Mouse (Mus musculus) B cell, adult 2 months (primary cell): ENCODE results near the gene Riok2.

Experiments used
- DNase-seq, 2 experiments: peaks; one replicate each; pipeline ENCODE4 v3.0.0; 2022

Riok2 gene

DNA sequence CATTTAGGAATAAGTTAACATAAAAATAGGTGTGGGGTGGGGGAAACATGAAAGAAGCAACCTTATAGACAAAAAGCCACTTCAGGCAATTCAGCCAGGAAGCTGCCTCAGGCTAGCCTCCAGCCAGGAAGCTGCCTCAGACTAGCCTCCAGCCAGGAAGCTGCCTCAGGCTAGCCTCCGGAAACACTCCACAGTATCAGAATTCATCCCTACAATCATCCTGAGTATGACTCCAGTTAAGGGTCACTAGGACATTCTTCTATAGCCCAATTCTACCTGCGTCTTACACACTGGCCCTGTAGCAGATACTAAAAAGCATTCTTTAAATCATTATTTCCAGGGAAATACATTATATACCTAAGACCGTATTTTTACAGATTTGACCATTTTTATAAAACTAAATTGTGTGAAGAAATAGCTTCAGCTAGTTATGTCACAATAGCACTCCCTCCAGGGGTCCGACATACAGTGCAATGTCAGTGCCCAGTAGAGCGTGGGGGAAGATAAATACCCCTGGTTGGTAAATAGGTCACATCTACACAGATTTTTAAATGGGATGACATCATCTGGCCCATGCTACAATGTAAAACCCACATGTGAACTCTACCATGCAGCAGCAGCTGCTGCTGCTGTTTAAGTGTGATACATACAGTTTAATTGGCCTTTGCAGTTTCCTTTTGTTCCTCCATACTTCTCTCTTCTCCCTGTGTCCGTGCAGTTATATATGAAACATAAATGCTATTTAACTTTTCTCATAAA lies 34.8 kb downstream of the Riok2 start:
- DNase-seq: no peak

DNA sequence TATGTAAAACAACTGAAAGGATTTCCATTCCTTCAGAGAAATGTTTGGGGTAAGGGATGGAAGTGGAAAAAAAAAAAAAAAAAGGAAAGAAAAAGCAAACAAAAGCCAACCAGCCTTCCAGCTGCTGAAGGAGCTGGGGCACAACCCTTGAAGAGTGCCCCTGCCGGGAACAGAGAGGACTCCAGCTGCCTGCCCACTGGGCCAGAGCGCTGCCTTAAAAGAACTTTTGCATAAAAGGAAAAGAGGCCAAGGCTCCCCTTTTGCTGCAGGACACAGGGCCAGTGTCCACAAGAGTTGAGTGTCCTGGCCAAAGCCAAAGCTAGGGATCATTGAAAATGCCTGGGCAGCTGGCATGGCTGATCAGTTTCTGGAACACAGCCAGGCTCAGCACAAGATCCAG lies 35.5 kb downstream of the Riok2 start:
- DNase-seq: no peak

DNA sequence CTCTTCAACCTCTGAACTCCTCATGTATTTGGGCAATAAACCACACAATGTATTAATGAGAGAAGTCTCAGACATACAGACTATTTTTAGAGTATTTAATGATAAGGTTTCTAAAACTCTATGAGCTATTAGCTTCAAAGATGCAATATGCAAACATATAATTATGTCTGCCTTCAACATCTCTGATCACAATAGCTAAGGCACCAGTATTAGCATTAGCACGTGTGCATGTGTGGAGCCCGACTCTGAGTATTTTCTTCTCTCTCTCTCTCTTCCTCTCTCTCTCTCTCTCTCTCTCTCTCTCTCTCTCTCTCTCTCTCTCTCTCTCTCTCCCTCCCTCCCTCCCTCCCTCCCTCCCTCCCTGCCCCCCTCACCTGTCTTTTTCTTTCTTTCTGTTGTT lies 37.3 kb downstream of the Riok2 start:
- DNase-seq: no peak

DNA sequence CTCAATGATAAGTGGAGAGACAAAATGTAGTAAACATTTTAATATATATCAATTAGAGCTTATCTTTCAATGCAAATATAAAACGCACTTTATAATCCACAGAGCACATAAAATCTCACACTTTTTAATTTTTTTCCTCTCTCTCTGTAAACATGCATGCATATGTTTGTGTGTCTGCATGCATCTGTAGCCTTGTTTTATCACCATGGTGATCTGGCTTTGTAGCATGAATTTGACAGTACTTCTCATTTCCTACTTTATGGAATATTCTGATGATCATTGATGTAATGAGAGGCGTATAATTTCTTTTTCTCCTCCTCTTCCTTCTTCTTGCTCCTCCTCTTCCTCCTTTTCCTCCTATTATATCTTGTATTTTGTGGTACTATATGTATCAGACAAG lies 38.1 kb downstream of the Riok2 start:
- no peak for DNase-seq

DNA sequence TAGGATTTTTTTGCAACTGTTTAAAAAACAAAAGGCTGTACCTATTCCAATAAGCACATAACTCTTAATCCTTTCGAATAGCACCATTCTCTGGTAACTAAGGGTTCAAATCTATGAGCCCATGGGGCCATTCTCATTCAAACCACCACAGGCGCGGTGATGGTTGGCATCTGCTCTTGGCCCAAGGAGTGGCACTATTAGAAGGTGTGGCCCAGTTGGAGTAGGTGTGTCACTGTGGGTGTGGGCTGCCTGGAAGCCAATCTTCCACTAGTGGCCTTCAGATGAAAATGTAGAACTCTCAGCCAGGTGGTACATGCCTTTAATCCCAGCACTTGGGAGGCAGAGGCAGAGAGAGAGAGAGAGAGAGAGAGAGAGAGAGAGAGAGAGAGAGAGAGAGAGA lies 40.1 kb downstream of the Riok2 start:
- DNase-seq: no peak

DNA sequence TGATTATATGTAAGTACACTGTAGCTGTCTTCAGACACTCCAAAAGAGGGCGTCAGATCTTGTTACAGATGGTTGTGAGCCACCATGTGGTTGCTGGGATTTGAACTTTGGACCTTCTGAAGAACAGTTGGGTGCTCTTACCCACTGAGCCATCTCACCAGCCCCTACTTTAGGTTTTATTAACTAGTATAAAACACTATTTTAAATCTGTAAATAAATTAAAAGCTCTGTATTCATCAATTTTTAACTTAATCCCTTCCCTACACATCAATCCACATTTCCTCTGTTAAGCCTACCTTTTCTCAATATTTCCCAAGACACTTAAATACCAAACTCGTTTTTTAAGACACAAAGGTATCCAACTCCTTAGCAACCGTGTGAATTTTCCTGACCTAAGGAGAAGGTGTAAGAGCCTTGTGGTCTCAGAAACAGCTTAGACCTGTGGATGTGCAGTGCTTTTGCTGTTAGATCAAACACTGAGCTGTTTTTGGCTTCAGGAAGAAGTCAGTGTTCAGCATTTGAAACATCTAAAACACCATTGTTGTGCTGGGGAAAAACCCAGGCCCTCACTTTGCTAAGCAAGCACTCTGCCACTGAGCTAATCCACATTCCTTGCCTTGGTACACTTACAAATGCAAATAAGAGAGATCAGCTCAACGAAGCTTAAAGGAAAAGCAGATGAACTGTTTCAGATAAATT lies 50.6 kb downstream of the Riok2 start:
- DNase-seq: no peak

DNA sequence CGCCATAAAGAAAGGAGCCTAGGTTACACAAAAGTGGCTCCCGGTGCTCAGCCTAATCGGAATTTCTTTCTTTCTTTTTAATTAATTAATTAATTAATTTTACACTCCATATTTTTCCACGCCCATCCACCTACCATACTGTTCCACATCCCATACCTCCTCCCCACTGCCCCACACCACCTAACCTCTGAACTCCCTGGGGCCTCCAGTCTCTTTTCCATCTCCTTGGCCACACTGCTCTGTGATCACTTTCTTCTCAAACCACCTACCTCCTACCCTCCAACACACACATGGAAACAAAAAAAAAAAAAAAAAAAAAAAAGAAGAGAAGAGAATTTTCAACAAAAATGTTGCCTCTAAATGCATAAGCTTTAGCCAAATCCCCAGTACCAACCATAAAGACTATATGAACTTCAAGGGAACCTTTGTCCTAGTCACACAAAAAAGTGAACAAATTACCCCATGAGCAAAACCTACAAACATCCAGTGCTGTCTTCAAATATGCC lies 51.3 kb downstream of the Riok2 start:
- no peak for DNase-seq

DNA sequence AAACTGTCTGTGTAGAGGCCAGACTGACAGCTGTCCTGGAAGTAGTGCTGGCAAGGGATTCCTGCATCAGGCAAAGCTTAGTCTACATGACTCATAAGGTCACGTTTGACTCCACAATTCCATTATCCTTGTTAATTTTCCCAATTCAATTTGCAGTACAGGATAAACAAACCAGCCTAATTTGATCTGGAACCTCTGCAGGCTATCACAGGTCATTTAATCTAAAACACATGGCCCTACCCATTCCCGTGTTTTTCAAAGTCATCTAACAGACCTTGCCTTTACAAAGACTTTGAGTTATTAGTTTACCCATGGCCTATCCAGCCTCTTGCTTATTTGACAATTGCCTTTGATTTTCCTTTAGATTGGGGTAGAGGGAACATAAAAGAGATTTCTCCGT lies 51.8 kb downstream of the Riok2 start:
- no peak for DNase-seq

DNA sequence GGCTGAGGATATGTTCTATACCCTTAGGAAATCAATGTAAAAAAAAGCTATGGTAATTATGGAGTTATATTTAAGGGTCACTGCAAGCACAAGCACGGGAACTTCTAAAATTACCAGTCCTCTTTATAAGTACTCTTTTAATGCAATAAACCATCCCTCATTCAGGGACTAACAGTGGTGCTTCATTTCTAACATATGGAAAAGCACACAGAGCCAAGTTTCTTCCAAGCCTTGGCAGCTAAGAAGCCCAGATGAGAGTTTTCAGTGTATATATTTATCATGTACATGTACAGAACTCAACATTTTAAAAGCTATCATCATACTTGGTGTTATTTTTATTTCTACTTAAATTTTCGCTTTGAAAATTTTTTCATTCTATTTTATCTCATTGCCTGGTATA lies 54.8 kb downstream of the Riok2 start:
- no peak for DNase-seq

DNA sequence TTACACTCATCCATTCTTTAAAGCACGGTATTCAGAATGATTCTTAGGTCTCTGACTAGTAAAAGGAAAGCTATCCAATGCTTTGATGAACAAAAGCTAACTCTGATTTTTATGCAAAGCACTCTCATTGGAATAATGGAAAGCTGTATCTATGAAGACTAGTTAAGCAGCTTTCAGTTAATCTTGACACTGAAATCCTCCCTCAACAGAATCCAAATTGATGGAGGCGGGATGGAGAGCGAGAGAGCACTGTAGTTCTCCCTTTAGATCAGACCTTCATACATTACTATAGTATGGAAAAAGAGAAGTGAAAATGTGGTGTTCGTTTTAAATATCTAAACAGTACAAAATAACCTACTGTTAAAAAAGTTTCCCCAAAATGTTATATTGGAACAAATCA lies 59.6 kb downstream of the Riok2 start:
- DNase-seq: no peak

DNA sequence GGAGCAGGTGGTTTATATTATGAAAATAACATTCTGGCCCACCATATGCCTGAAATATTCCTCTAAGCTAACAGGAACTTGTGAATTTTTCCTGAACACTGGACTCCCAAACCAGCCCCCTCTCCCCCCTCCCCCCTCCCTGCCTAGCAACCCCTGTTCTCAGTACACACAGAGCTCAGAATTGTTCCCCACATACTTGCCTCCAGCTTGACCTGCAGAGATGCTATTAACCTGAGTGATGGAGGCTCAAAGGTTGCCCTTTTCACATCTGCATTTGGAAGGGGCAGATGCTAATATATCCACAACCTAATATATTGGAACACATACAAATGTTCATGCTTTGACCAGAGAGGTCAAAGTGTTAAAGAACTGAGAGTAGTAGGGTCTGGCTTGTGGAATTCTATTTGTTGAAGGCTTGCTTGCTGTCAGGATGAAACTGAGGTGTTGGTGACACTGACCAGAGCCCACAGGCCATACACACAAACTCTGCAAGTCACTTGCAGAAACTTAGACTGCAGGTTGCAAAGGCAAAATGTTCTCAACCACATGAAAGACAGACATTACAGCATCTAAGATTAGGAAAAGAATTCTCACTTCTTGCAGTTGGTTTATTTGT lies 64.6 kb downstream of the Riok2 start:
- no peak for DNase-seq

DNA sequence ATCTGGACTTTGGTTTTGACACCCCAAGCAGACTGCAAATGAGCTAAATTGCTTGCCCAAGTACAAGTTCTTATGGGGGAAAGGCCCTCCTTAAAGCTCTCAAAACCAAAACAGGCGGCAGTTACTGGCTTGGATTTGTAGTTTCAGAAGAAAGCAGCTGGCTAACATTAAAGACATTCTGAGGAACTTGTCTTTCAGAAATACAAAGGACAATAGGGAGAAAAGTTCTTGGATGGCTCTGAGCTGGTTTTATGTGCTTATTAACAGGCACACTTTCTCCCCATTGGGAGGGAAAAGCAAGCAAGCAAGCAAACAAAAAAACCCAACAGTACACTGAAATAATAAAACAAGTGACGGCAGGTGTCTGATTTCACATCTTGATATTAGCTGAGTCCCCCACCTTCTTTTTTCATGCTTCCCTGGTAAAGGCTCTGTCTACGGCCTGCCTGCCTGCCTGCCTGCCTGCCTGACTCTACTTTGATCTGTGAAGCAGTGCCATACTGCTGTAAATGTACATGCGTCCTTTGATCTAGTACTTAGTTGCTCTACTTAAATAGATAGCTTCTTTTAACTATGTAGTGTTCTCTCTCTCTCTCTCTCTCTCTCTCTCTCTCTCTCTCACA lies 67.9 kb downstream of the Riok2 start:
- DNase-seq: no peak

DNA sequence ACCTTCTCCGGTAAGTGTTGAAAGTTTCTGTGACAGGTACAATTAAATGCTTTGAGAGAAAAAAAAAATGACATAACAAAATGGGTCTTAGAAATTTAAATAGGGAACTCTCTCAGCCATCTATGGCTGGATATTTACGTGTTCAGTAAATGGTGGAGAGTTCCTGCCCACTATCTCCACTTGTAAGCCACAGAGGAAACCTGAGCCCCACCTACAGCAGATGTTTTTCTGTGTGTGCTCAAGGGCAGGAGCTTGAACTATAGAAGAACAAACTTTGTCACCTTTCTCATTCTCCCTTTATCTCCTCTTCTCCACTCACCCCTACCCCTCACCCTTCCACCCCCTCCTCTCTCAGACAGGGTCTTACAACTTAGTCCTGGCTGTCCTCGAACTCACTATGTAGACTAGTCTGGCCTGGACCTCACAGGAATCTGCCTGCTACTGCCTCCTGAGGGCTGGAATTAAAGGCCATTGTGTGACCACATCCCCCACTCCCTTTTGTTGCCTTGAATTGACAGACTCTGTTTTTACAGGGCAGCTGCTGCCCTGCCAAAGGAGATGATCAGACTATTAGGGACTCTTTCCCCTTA lies 70.3 kb downstream of the Riok2 start:
- no peak for DNase-seq
